Mouse (Mus musculus) urinary bladder, postnatal 36 days (tissue): ENCODE measurements around the gene Tex29.

Experiments
- DNase-seq, 2 experiments: peaks; one replicate each; pipeline ENCODE4 v3.0.0; 2022; ENCODE audit warnings: low spot score in 2 of 2, mixed read lengths in 1 of 2

The Tex29 gene

GRCm38 (mm10) chr8:11840174-11840573, at the start of gene Tex29:
Gene Tex29 (plus strand): TSS chr8:11840474.
- no peak for DNase-seq

GRCm38 (mm10) chr8:11794956-11795355, 45.3 kb upstream of the Tex29 start:
- no peak for DNase-seq

GRCm38 (mm10) chr8:11797128-11797527, 43.1 kb upstream of the Tex29 start:
- no peak for DNase-seq

- DNase-seq, result no peak
Observed at GRCm38 (mm10) chr8:11797729-11798479, 42.4 kb upstream of the Tex29 start.

GRCm38 (mm10) chr8:11798480-11798867, 41.8 kb upstream of the Tex29 start:
- DNase-seq, result no peak

GRCm38 (mm10) chr8:11799098-11799497, 41.2 kb upstream of the Tex29 start:
- no peak for DNase-seq

GRCm38 (mm10) chr8:11800481-11800880, 39.8 kb upstream of the Tex29 start:
- no peak for DNase-seq

GRCm38 (mm10) chr8:11801571-11801970, 38.7 kb upstream of the Tex29 start:
- DNase-seq, result no peak

- no peak for DNase-seq
Observed at GRCm38 (mm10) chr8:11804914-11805313, 35.4 kb upstream of the Tex29 start.

- no peak for DNase-seq
Observed at GRCm38 (mm10) chr8:11806252-11806651, 34.0 kb upstream of the Tex29 start.

GRCm38 (mm10) chr8:11807361-11807760, 32.9 kb upstream of the Tex29 start:
- DNase-seq, result no peak

- DNase-seq, result no peak
Observed at GRCm38 (mm10) chr8:11808047-11808446, 32.2 kb upstream of the Tex29 start.

- no peak for DNase-seq
Observed at GRCm38 (mm10) chr8:11810426-11810825, 29.8 kb upstream of the Tex29 start.

GRCm38 (mm10) chr8:11813801-11814200, 26.5 kb upstream of the Tex29 start:
- no peak for DNase-seq

GRCm38 (mm10) chr8:11815206-11815605, 25.1 kb upstream of the Tex29 start:
- no peak for DNase-seq

GRCm38 (mm10) chr8:11820136-11820535, 20.1 kb upstream of the Tex29 start:
- no peak for DNase-seq

- DNase-seq, result no peak
Observed at GRCm38 (mm10) chr8:11820568-11820967, 19.7 kb upstream of the Tex29 start.

GRCm38 (mm10) chr8:11821451-11822206, 18.6 kb upstream of the Tex29 start:
- no peak for DNase-seq

- no peak for DNase-seq
Observed at GRCm38 (mm10) chr8:11822550-11823060, 17.7 kb upstream of the Tex29 start.

GRCm38 (mm10) chr8:11825756-11826155, 14.5 kb upstream of the Tex29 start:
- DNase-seq, result no peak

- no peak for DNase-seq
Observed at GRCm38 (mm10) chr8:11827312-11827711, 13.0 kb upstream of the Tex29 start.

- DNase-seq, result no peak
Observed at GRCm38 (mm10) chr8:11830214-11831046, 9.8 kb upstream of the Tex29 start.
